Mouse (Mus musculus) cortical plate, adult 2 months (tissue): ENCODE data around the gene Atp2a2.

Source experiments
- CTCF ChIP-seq: fragments of 200-500 bp; IDR thresholded peaks from 2 replicates; pipeline ENCODE4 v1.5.1; 2011; ENCODE audit warnings: mild to moderate bottlenecking, control low read depth, low read length; ENCODE audit not compliant: insufficient read depth; ENCODE audit errors: extremely low read depth
- POLR2A ChIP-seq: fragments of 200-500 bp; IDR thresholded peaks from 2 replicates; pipeline ENCODE4 v1.6.1; 2011; ENCODE audit warnings: mild to moderate bottlenecking, low read length, control low read depth; ENCODE audit not compliant: insufficient read depth; ENCODE audit errors: extremely low read depth

GRCm38 (mm10) chr5:122503015-122503759, 1.2 kb upstream of the Atp2a2 start:
- TF ChIP-seq CTCF, result no peak
- TF ChIP-seq POLR2A, result no peak
